15 mouse cellular contexts compared by ENCODE assay signal in the genomic region with DNA sequence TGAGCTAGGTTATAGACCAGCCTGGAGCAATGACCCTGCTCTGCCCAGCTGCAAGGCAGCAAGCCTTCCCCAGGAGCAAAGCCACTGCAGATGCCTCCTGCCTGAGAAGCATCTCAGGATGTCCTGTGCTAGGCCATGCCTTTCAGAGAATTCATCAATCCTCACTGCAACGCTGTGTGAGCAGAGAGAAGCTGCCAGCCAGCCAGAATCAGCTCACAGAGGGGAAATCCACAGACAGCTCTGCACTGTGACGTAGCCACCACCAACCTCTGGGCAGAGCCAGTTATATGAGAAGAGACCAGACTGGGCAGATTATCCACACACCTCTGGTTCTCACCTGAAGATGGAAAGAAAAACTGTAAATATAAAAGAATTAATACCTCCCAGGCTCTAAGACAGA.
DNase-seq lines count a peak whose midpoint lies in the region; ATAC-seq and TF ChIP-seq lines count a peak whose summit lies in the region.
"Had no signal": no experiment of that assay in that cellular context is flagged by ENCODE, and none has a peak within 500 bp of the region (broad histone marks: within the 10 kb centered on the region; RNA-seq: fewer than 3 reads in every experiment).

No protein-coding gene starts in this region.

- peaks cover 22% of the 10 kb centered on the region for H3K27me3 ChIP-seq in CH12.LX (replicated peaks)
- H3K27me3 ChIP-seq in hindbrain, embryonic 16.5 days (replicated peaks; ENCODE audit: control insufficient read depth, insufficient read depth, low read length), result no peaks in the 10 kb centered on the region
- H3K27me3 ChIP-seq: embryonic facial prominence, embryonic 13.5 days; limb, embryonic 15.5 days had no signal

- WGBS in hindbrain, embryonic 16.5 days, result 33% methylated on average over 2 of the region's 2 CpGs

- dilution Hi-C loops in CH12.LX (cut with MboI; ENCODE audit: extremely low pct_ligation_motif_present, extremely low pct_unique_long_range_greater_than_20kb, low sequenced_read_pairs), result no loop called here

- no peak for TF ChIP-seq POLR2A in CH12.LX (IDR thresholded peaks at IDR 0.05; ENCODE audit: low read depth, low read length)

- TF ChIP-seq RAD21 in CH12.LX (IDR thresholded peaks at IDR 0.05; ENCODE audit: low read depth, low read length), result no peak

- no peak overlapping the region for H3K27ac ChIP-seq in CH12.LX (ENCODE audit: insufficient read depth, low read depth)
- peak overlapping the region; percentile 26 for H3K27ac ChIP-seq in hindbrain, embryonic 16.5 days (ENCODE audit: low read depth, low read length)
- H3K27ac ChIP-seq: embryonic facial prominence, embryonic 13.5 days; heart, embryonic 10.5 days; layer of hippocampus, adult 2 months; limb, embryonic 15.5 days had no signal

- H3K36me3 ChIP-seq in CH12.LX (replicated peaks in 1 of 2; ENCODE audit: control insufficient read depth in 1 of 2, insufficient read depth in 1 of 2, low read length in 1 of 2), result no peaks in the 10 kb centered on the region
- H3K36me3 ChIP-seq in hindbrain, embryonic 16.5 days (ENCODE audit: control insufficient read depth, insufficient read depth, low read length), result no peaks in the 10 kb centered on the region
- H3K36me3 ChIP-seq: heart, embryonic 10.5 days; limb, embryonic 15.5 days; neural tube, embryonic 12.5 days had no signal

- H3K9ac ChIP-seq in CH12.LX (ENCODE audit: insufficient read depth, low read depth), result no peak overlapping the region
- no peak overlapping the region for H3K9ac ChIP-seq in hindbrain, embryonic 16.5 days (ENCODE audit: low read depth, low read length)
- H3K9ac ChIP-seq: embryonic facial prominence, embryonic 13.5 days; limb, embryonic 15.5 days; neural tube, embryonic 12.5 days had no signal

- no peak for ATAC-seq in hindbrain, embryonic 16.5 days

- TF ChIP-seq CTCF in CH12.LX (conservative IDR thresholded peaks at IDR 0.05 in 1 of 2, IDR thresholded peaks at IDR 0.05 in 1 of 2; ENCODE audit: low read depth in 2 of 2, low read length in 2 of 2), result no peak

- peaks cover 6 to 51% of the 10 kb centered on the region in 2 experiments; a peak in 3 of 4 replicates for H3K4me1 ChIP-seq in CH12.LX (ENCODE audit: control insufficient read depth in 1 of 2, insufficient read depth in 2 of 2)
- peaks cover 43% of the 10 kb centered on the region for H3K4me1 ChIP-seq in hindbrain, embryonic 16.5 days (ENCODE audit: control insufficient read depth, insufficient read depth, low read depth, low read length)

- no peak overlapping the region for H3K4me3 ChIP-seq in CH12.LX (replicated peaks in 1 of 3; ENCODE audit: low read depth in 2 of 3, low read length in 2 of 3, poor library complexity in 1 of 3)
- H3K4me3 ChIP-seq in hindbrain, embryonic 16.5 days (ENCODE audit: low read length), result no peak overlapping the region
- H3K4me3 ChIP-seq: embryonic facial prominence, embryonic 13.5 days; heart, embryonic 10.5 days; layer of hippocampus, adult 2 months; limb, embryonic 15.5 days; neural tube, embryonic 12.5 days had no signal

- peak; percentile 13 for DNase-seq in CD4-positive helper T cell, adult 2 months (ENCODE audit: low read depth, low spot score)
- peak; percentile 29 for DNase-seq in CH12.LX (ENCODE audit: extremely low read depth)
- DNase-seq in naive thymus-derived CD4-positive, alpha-beta T cell, adult 2 months (ENCODE audit: low read depth), result peak; percentile 41
- no peak for DNase-seq in adrenal gland, postnatal 10 days
- no peak for DNase-seq in lung, postnatal 25 days (ENCODE audit: low spot score)
- no peak for DNase-seq in adrenal gland, postnatal 36 days
- DNase-seq: gastrocnemius, postnatal 25 days; heart, postnatal 4 days; lung, adult 18-20 months had no signal

- in situ Hi-C loops in CH12.LX (cut with MboI; ENCODE audit: low pct_ligation_motif_present, low pct_unique_long_range_greater_than_20kb, low sequenced_read_pairs), result no loop called here

- no peak for TF ChIP-seq EP300 in CH12.LX (IDR thresholded peaks at IDR 0.05; ENCODE audit: low read length)

- H3K79me2 ChIP-seq in CH12.LX (replicated peaks; ENCODE audit: control insufficient read depth, extremely low read depth, insufficient read depth, poor library complexity, severe bottlenecking), result no peaks in the 10 kb centered on the region

- H3K9me3 ChIP-seq in CH12.LX (replicated peaks; ENCODE audit: low read length), result no peaks in the 10 kb centered on the region
- H3K9me3 ChIP-seq in hindbrain, embryonic 16.5 days (ENCODE audit: control insufficient read depth, low read length), result no peaks in the 10 kb centered on the region
- H3K9me3 ChIP-seq: embryonic facial prominence, embryonic 13.5 days; heart, embryonic 10.5 days; limb, embryonic 15.5 days; neural tube, embryonic 12.5 days had no signal

- no peak overlapping the region for H3K4me2 ChIP-seq in CH12.LX (ENCODE audit: insufficient read depth, low read depth, poor library complexity, severe bottlenecking)
- H3K4me2 ChIP-seq in hindbrain, embryonic 16.5 days (ENCODE audit: low read length), result no peak overlapping the region
- H3K4me2 ChIP-seq: embryonic facial prominence, embryonic 13.5 days; limb, embryonic 15.5 days; neural tube, embryonic 12.5 days had no signal

TF ChIP-seq in CH12.LX, 34 proteins besides CTCF, POLR2A, EP300 and RAD21:
- TF ChIP-seq TBP (conservative IDR thresholded peaks at IDR 0.05; ENCODE audit: low read depth, low read length) (no peak), POLR2AphosphoS2 (IDR thresholded peaks at IDR 0.05; ENCODE audit: low read depth, low read length) (no peak), MAZ (IDR thresholded peaks at IDR 0.05; ENCODE audit: low read depth, low read length) (no peak), ELF1 (IDR thresholded peaks at IDR 0.05; ENCODE audit: low read depth, low read length) (no peak), SMC3 (IDR thresholded peaks at IDR 0.05; ENCODE audit: low read depth, low read length) (no peak), UBTF (IDR thresholded peaks at IDR 0.05; ENCODE audit: low read depth, low read length) (no peak), HCFC1 (IDR thresholded peaks at IDR 0.05; ENCODE audit: low read depth, low read length) (no peak), NELFE (IDR thresholded peaks at IDR 0.05; ENCODE audit: low read depth, low read length) (no peak), ETS1 (conservative IDR thresholded peaks at IDR 0.05; ENCODE audit: low read depth, low read length) (no peak), MXI1 (IDR thresholded peaks at IDR 0.05; ENCODE audit: low read depth, low read length) (no peak), SIN3A (IDR thresholded peaks at IDR 0.05; ENCODE audit: low read length) (no peak)

Comparison
In these comparisons a context has a peak if more than half of its experiments do, and no peak if none do; other contexts are left out.
1. DNase-seq: peak in CD4-positive helper T cell, adult 2 months (single experiment), CH12.LX (single experiment) and naive thymus-derived CD4-positive, alpha-beta T cell, adult 2 months (single experiment); none in adrenal gland, postnatal 10 days (single experiment), lung, postnatal 25 days (single experiment) and adrenal gland, postnatal 36 days (0 of 2).